In the genomic region with DNA sequence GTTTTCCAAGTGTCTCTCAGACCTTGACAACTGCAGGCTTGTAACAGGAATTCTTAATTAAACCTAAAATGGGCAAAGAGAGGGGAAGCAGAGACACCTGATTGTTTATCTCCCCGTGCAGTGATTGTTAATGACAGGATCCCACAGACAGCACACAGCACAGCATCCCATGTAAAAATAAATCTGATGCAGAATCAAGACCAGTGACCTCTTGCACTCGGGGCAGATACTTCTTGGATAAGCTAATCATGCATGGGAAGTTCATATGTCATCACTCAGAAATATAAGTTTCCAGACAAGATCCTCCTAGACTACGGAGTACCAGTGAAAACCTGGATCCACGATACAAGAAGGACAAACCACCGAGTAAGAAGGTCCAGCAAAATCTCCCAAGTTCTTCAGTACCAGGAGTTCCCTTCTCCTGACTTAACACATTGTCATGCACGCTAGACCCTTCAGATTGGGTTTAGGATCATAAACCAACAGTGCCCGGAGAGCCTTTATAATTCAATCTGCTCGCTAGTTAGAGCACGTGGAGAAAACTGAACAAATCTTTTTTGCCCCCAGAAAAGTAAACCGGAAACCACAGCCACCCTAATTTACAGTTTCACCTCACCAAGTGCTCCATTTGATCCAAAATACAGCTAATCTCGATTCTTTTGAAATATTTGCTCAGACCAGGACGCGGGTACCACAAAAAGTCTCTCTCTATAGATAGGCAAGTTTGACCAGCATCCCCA, we compare ENCODE assay signal across 9 mouse cellular contexts. TPM values are rescaled to one million over a fixed set of nuclear protein-coding genes. Genes with fewer than 3 reads are reported as not detected.
A peak's percentile ranks its signal among the peaks of the same experiment; 100 is the strongest.
DNase-seq lines count a peak whose midpoint lies in the region; ATAC-seq and TF ChIP-seq lines count a peak whose summit lies in the region.
"Had no signal": no experiment of that assay in that cellular context is flagged by ENCODE, and none has a peak within 500 bp of the region (broad histone marks: within the 10 kb centered on the region; RNA-seq: fewer than 3 reads in every experiment).

No protein-coding gene starts in this region.

- no peak for DNase-seq in heart, embryonic 10.5 days (ENCODE audit: low spot score)
- no peak for DNase-seq in heart, postnatal 36 days
- no peak for DNase-seq in hindbrain, embryonic 10.5 days (ENCODE audit: low spot score)
- no peak for DNase-seq in thymus, postnatal 4 days
- DNase-seq in layer of hippocampus, adult 9-10 months (ENCODE audit: low spot score), result no peak
- DNase-seq in T-cell, adult 2 months (ENCODE audit: low spot score), result no peak
- DNase-seq: cerebellum, adult 9-11 months had no signal

- peaks cover 45% of the 10 kb centered on the region for H3K27me3 ChIP-seq in heart, embryonic 10.5 days (ENCODE audit: insufficient read depth, poor library complexity, severe bottlenecking)
- no peaks in the 10 kb centered on the region for H3K27me3 ChIP-seq in C2C12 (ENCODE audit: control insufficient read depth, insufficient read depth, insufficient read length)
- peaks cover 85% of the 10 kb centered on the region for H3K27me3 ChIP-seq in hindbrain, embryonic 10.5 days (ENCODE audit: insufficient read depth, poor library complexity, severe bottlenecking)
- peaks cover 25% of the 10 kb centered on the region for H3K27me3 ChIP-seq in liver, embryonic 16.5 days (ENCODE audit: control insufficient read depth, insufficient read depth, low read depth, low read length)

- H3K9me3 ChIP-seq in heart, embryonic 10.5 days, result no peaks in the 10 kb centered on the region
- H3K9me3 ChIP-seq in hindbrain, embryonic 10.5 days, result no peaks in the 10 kb centered on the region
- H3K9me3 ChIP-seq in liver, embryonic 16.5 days (replicated peaks; ENCODE audit: control insufficient read depth, low read length), result no peaks in the 10 kb centered on the region

- H3K79me2 ChIP-seq in C2C12 (ENCODE audit: control insufficient read depth, insufficient read depth), result peaks cover 15% of the 10 kb centered on the region

- intact Hi-C loops in heart, postnatal 36 days (cut with DNase I), result no loop called here

- H3K4me1 ChIP-seq in heart, embryonic 10.5 days, result peaks cover 12% of the 10 kb centered on the region
- H3K4me1 ChIP-seq in hindbrain, embryonic 10.5 days (replicated peaks), result peaks cover 52% of the 10 kb centered on the region
- H3K4me1 ChIP-seq in liver, embryonic 16.5 days (ENCODE audit: control insufficient read depth, low read depth, low read length), result no peaks in the 10 kb centered on the region; the same call in 1 of the 2 replicates

- no peak overlapping the region for H3K27ac ChIP-seq in heart, embryonic 10.5 days
- H3K27ac ChIP-seq in hindbrain, embryonic 10.5 days, result no peak overlapping the region
- no peak overlapping the region for H3K27ac ChIP-seq in liver, embryonic 16.5 days (ENCODE audit: low read length)

- WGBS in heart, embryonic 10.5 days, result 19% methylated on average over 13 of the region's 13 CpGs
- 7% methylated on average over 13 of the region's 13 CpGs for WGBS in hindbrain, embryonic 10.5 days
- WGBS in liver, embryonic 16.5 days (ENCODE audit: insufficient replicate concordance), result 14% methylated on average over 13 of the region's 13 CpGs

- no peak for TF ChIP-seq CTCF in C2C12 (IDR thresholded peaks at IDR 0.05; ENCODE audit: control insufficient read depth, insufficient read depth, insufficient read length)

- H3K9ac ChIP-seq in liver, embryonic 16.5 days (ENCODE audit: low read depth, low read length), result no peak overlapping the region

- peak overlapping the region; percentile 77 for H3ac ChIP-seq in C2C12 (ENCODE audit: control insufficient read depth, insufficient read length, low read depth)

- no peaks in the 10 kb centered on the region for H3K36me3 ChIP-seq in heart, embryonic 10.5 days
- H3K36me3 ChIP-seq in C2C12 (ENCODE audit: control insufficient read depth, insufficient read depth), result no peaks in the 10 kb centered on the region
- no peaks in the 10 kb centered on the region for H3K36me3 ChIP-seq in hindbrain, embryonic 10.5 days
- no peaks in the 10 kb centered on the region for H3K36me3 ChIP-seq in liver, embryonic 16.5 days (ENCODE audit: control insufficient read depth, insufficient read depth)

- peak overlapping the region; percentile 70 for H3K4me3 ChIP-seq in heart, embryonic 10.5 days
- H3K4me3 ChIP-seq in C2C12 (ENCODE audit: insufficient read depth, poor library complexity, severe bottlenecking), result peak overlapping the region; percentile 46
- H3K4me3 ChIP-seq in hindbrain, embryonic 10.5 days, result peak overlapping the region; percentile 64
- peak overlapping the region; percentile 43; the same call in 1 of the 2 replicates for H3K4me3 ChIP-seq in liver, embryonic 16.5 days (ENCODE audit: low read depth, low read length)

- peaks cover 6% of the 10 kb centered on the region for H3K79me3 ChIP-seq in C2C12 (ENCODE audit: low read depth)

- no peak for ATAC-seq in liver, embryonic 16.5 days (ENCODE audit: low read depth)

- H3K4me2 ChIP-seq in liver, embryonic 16.5 days (ENCODE audit: low read depth, low read length), result no peak overlapping the region

TF ChIP-seq in C2C12, 6 proteins besides CTCF, POLR2A, EP300 and RAD21:
- TF ChIP-seq FOSL1 (IDR thresholded peaks at IDR 0.05; ENCODE audit: insufficient read depth, low read length, poor library complexity, severe bottlenecking), result no peak

RNA-seq across cellular contexts. Expression of a gene that starts 1.3 kb away (rescaled TPM):
- 0.41 and 3.1 TPM in 2 replicates for polyA plus RNA-seq in heart, embryonic 10.5 days (2016; fragmentation: Nextera tagmentation; extraction: Ambion mirVana)
- total RNA-seq in heart, postnatal 36 days (2021), result under 1 TPM in 1 of 2 experiments, not detected in 1; 0.06 TPM
- 2.8 TPM for polyA plus RNA-seq in C2C12 (2012; fragmentation: generic; extraction: Trizol)
- 2.9 and 3.1 TPM in 2 replicates for polyA plus RNA-seq in hindbrain, embryonic 10.5 days (2016; fragmentation: Nextera tagmentation; extraction: Ambion mirVana)
- 1.9 and 2.0 TPM in 2 replicates for polyA plus RNA-seq in liver, embryonic 16.5 days (2015; fragmentation: Nextera tagmentation; extraction: Ambion mirVana)
